Mouse (Mus musculus) cerebellum, postnatal 10 days (tissue): ENCODE data around the gene Lman2.

ENCODE experiments used
- DNase-seq, 2 experiments: peaks; one replicate each; pipeline ENCODE4 v3.0.0; 2021; ENCODE audit warnings: mixed read lengths in 2 of 2

The Lman2 gene

DNA sequence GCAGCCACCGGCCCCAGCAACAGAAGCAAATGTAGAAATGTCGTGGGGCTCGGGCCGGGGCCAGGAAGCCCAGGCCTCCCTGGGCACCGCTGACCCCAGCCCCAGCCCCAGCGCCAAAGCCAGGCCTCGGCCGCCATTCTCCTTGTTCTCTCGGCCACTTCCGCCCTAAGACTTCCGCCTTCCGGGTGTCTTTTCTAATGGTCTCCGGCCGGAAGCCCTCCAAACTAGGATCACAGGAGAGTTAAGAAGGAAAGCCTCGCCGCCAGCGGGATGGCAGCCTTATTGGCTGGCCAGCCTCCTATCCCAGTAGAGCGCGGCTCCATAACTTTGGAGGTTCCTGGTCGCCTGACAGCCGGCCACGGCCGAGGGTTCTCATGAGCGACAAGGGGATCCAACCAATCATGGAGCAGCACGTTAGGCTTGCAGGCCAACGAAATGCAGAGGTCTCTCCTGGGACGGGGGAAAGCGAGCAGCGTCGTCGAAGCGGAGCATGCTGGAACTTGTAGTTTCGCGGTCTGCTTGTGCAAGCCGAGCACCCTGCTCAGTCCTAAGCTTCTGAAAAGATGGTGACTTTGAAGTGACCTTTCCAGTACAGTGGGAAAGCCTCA, at the start of gene Lman2:
TSS of gene Lman2 (minus strand) at position 331 of the 608 bp plus-strand sequence.
- peak; percentile 96 to 98 for DNase-seq

- DNase-seq, result no peak
These were observed 49.2 kb upstream of the Lman2 start for GRCm38 (mm10) chr13:55411826-55412225.

DNA sequence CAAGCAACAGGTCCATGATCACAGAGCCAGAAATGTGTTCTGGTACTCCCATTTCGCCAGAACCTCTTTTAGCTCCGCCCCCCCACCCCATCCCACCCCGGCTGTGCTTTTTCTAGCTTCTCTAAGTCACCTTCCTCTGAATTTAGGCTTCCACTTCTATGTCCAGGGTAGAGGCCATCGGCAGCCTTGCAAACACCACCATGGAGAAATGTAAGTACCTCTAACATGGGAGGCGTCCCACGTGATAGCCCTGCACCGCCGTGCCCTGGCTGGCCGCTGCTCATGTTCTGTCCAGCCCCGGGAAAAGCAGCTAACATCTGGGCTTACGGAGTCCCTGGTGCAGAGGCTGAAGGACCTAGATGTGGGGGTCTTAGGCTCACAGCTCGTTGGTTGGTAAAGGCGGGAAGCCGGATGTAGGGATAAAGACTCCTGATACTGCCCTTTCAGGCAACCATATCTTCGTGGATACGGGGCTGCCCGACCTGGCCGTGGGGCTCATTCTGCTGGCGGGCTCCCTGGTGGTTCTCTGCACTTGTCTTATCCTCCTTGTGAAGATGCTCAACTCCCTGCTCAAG, 46.0 kb upstream of the Lman2 start:
- DNase-seq, result no peak

DNA sequence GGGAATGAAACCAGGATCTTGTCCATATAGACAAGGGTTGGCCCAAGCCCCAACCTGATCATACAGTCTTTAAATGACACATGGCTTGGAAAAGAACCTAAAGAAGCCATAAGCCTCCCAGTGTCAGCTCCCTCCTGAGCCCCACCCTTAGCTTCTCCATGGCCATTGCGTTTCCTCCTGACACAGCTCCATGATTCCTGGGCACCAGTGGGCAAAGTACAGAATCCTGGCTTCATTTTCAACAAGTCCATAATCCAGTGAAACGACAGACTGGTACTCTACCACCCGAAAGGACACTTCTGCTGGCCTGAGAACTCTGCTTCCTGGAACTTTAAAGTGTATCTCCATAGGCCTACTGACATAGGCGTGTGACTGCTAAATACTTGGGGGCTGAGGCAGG, 44.8 kb upstream of the Lman2 start:
- no peak for DNase-seq

DNA sequence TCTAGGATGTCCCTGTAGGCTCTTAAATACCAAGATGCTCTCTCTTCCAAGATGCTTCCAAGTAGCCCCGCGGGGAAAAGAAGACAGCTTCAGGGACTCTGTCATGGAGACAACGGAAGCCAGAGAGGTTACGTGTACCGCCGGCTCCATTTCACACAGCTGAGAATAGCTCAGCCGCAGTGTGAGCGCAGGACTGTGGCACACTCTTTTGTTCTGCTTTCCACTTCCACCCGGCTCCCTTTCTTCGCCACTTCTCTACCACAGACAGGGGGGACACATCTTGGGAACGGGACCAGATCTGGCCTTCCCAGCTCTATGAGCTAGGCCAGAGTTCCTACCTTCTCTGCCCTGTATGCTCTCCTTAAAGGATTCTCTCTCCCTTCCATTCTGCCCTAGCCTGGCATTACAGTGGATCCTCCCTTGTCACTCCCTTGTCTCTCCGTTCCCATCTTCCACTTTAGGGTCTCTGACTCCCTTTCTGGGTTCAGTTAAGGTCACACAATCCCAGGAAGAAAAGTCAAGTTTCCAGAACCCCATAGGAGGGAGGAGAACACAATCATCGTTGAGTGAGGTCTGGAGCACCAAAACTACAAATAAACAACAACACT, 43.3 kb upstream of the Lman2 start:
- DNase-seq, result no peak

DNA sequence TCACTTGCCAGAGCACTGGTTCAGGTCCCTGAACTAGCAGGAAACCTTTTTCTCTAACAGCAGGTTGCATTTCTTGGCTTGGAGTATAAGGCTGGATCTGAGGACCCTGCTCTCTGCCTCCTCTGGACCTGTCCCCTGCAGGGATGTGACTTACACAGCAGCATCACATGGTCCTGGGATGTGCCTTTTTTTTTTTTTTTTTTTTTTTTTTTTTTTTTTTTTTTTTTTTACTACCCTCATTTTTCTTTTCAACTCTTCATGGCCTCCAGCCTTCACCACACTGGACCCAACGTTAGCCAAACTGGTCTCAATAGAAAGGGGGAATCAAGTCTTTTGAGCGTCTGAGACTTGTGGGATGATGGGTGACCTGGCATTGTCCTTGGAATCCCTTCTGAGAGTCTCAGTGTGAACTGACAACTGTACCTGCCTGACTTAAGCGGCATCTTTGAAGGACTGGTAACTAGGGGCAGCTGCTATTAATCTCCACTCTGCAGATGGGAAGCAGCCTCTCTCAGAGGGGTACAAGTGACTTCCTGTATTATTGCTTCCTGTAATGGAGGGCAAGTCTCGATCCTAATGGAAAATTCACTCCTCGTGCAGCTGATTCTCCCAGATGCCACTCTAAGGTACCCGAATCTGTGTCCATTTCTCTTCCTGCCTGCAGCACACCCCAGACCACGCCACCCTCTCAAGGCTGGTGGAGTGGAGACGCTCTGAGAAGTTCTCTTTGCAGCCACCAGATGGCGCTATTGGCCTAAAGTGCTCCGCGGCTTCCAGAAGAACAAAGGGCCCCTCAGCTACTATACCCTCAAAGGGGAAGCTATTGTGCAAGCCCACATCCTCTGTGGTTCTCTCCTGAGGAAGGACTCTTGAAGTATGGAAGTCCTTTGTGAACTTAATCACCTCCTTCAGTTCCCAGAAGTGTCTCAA, 42.5 kb upstream of the Lman2 start:
- DNase-seq, result peak; percentile 92

DNA sequence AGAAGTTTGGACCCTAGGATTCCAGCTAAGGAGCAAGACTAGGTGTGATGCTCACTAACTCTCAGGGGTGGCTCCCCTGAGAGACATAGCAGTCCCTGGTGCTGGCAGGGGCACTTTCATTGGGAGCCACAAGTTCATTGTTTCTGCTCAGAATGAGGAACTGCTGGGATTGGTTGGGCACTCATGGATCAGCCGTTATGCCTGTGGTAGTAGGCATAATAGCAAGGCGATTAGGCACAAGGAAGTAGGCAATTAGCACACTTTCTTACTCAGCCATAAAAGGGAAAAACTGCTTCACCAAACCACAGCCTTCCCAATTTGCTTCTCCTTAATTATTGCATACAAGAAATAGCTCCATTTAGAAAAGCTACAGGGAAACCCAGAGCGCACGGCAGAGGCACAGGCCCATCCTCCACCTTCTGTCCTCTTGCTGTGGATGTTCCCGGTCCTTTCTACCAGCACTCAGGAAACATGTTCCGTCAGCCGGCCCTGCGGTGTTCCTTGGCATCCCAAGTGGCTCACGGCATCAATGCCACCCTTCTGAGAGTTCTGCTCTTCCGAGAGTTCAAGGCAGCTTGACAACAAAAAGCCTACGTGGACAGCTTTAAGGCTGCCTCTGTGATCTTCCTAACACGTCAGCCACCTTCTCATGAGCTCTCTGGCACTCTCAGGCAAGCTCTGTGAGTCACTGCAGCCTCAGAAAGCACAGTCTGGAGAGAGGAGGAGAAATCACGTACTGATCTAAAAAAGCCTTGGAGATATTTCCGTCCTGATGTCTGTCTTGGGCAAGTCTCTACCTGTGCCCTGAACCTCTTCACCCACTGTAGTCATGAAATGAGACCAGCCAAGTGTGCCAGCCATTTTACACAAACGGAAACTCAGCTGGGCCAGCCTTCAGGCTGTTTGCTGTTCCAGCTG, 41.6 kb upstream of the Lman2 start:
- DNase-seq, result no peak

DNA sequence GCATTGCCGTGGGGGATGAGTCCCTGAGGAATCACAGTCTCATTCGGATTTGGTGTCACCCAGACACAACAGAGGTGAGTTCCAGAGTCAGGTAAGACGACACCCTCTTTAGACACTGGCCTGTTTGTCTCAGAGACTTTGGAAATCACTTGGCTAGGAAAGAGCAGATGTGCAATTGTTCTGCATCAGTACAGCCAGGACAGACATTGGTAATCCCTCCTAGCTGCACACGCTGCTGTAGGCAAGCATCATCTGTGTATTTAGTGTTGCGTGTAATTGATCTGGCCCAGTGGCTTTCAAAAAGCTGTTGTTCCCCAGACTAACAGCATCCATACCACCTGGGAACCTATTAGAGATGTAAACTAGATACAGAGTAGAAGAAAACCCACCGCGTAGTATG, 40.7 kb upstream of the Lman2 start:
- no peak for DNase-seq

DNA sequence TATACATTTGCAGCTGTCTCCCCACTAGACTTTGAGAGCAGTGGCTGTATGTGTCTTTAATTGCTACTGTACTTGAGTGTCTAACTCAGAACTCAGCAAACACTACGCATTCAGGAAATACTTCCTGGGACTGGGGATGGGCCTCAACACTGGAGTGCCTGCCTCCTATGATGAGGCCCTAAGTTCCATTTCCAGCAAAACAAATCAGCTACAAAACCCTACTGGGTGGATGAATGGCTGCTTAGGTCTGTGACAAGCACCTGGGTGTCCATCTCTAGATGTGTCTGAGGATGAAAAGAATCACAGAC, 37.4 kb upstream of the Lman2 start:
- DNase-seq, result no peak

DNA sequence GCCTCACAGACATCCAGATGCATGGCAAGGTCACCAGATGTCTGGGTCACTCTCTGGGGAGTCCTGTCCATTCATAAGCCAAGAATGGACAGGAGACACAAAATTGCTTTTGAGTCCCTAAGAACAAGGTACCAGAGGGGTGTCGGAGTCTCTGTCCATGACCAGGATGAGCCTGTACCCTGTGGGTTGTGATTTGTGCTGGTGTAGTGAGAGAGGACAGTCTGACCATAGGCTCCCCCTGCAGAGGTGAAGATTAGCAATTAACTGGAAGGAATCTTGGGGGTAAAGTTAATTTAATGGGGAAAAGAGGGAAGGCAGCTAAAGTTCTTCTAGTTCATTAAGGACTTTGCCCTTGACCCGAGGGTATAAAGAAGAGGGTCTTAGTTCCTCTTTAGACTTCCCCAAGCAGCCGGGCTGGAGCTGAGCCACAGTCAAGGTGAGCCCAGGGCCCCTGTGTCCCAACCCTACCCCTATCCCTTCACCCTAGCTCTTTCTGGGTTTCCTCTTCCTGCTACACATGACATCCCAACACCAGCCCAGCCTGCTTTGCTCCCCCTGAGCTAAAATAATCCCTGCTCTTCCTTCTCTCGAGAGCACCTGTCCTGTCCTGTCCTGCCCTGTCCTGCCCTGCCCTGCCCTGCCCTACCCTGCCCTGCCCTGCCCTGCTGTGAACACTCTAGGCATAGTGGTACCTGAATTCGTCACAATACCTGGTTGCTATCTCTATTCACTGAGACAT, 36.9 kb upstream of the Lman2 start:
- no peak for DNase-seq

GRCm38 (mm10) chr13:55398088-55398487, 35.5 kb upstream of the Lman2 start, which contains the start of gene Slc34a1:
Gene Slc34a1, plus strand, starts transcription at chr13:55398187.
- no peak for DNase-seq

- no peak for DNase-seq
These were observed 30.4 kb upstream of the Lman2 start for GRCm38 (mm10) chr13:55392933-55393332.

DNA sequence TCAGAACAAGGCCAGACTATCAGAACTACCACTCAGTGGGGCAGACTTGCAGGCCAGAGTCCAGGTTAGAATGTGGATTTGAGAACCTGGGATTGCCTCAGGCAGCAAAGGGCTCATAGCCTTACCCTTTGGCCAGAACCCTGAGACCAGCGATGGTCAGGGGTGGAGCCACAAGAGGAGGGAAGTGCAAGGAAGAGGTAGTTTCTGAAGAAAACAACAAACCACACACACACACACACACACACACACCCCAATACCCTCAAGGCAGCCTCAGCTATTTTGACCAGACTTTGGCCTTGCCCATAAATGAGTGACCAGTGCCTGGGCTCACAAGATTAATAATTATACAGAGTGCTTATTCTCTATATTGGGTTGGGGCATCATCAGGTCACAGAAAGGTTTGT, 29.0 kb upstream of the Lman2 start:
- DNase-seq, result no peak

DNA sequence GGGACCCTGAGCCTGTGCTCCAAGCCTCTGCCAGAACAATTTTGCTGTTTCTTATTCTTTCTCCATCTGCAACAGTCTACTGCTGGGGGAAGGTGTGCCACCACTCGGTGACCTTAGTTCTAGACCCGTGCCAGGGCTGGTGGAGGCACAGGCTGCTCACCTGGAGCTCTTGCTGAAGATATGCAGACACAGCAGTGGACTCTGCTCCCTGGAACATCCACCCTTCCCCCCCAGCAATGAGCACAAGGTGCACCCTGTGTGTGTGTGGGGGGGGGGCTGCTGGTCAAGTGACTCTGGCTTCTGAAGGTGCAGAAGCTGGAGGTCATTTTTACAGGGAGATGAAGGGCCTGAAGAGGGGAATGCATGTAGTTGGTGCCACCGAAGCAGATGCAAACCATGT, 28.1 kb upstream of the Lman2 start:
- no peak for DNase-seq

GRCm38 (mm10) chr13:55381790-55382189, 19.2 kb upstream of the Lman2 start:
- peak in 1 of 2 experiments; percentile 33 for DNase-seq

- DNase-seq, result no peak
These were observed 16.5 kb upstream of the Lman2 start for GRCm38 (mm10) chr13:55378907-55379580.

DNA sequence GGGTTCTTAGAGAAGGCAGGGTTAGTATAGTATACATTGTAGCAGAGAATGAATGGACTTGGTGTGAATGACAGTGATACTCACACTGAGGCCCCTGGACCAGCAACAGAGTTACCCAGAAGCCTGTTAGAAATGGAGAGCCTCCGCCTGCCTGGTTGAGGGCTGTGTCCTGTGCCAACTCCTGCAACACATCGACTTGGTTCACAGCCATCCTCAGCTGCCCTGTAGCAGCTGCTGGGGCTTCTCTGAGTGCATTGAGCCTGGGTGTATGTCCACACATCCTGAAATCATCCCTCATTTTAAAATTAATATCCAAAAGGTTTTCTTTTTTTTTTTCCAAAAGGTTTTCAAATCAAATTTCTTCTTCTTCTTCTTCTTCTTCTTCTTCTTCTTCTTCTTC, 13.3 kb upstream of the Lman2 start:
- DNase-seq, result peak; percentile 58 to 65

DNA sequence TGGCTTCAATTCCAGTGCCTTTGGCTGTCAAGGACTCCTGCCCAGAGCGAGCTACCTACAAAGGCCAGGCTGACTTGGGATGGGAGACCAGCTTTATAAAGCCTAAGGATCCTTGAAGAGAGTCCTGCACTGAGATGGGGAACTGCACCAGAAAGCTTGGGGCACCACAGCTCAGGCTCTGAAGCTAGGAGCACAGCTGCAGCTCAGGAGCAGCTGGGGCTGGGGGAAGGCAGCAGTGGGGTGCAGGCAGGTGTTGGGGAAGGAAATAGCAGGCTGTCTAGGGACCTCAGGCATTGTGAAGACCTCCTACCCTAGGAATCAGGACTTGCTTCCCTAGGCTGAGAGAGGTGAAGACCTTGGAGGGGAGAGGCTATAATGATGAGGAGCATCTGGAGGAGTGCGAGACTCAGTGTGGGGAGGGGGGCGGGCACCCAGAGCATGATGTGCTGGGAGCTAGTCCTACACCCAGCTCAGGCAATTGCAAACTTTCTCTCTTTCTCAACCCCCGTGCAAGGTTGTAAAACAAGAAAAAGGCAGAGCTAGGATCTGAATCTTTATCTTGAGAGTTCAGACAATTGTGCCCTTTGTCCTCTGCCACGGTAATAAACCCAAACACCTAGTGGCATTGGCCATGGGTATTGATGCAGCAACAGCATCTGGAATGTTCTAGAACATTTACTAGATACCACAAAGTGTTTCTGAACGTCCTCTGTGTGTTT, 11.8 kb upstream of the Lman2 start:
- DNase-seq, result no peak

DNA sequence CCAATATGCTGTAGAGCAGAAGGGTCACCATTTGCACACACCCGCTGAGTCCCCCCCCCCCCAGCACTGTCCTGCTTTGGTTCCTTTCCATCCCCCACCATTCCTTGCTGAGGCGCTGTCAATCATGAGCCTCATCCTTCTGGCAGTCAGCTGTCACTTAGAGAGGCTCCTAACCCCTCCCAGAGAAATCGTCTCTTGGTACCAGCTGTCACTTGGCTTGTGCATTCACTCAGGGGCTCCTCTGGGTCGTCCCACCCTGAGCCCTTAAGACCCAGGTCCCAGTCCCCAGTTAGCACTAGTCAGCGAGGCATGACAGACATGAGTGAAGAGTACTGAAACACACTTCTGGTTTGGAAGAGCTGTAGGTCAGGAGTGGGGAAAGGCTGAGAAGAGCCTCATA, 9.2 kb upstream of the Lman2 start:
- DNase-seq, result peak in 1 of 2 experiments; percentile 54

DNA sequence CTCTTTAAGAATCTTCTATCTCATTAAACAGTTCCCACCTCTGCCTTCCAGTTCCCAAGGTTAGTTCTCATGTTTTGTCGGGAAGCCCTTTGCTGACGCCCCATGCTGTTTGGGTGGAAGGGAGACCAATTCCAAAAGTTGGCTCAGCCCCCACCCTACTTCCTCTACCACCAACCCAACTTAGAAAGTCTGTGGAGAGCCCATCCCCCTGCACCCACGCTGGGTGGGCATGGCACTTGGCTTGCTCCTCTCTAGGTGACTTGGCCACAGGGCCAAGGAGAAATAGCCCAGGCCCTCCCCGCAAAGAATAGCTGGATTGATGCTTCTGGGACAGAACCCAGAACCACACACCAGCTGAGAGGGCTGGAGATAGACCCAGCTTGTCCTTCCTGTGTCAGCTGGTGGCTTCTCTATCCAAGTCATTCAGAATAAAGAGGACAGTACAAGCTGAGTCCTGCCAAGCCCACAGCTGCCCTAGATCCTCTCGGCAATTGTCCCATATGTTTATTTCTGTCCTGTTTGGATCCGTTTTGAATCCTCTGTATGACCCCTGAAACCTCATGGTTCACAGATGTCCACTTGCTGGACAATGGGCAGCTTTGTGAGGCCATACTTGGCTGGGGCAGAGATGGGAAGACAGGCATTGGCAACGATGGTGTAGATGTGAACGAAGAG, 8.6 kb upstream of the Lman2 start:
- peak; percentile 55 to 56 for DNase-seq
